Mouse (Mus musculus): ENCODE data around the gene Atp11a. TPM values are rescaled to one million over a fixed set of nuclear protein-coding genes. Genes with fewer than 3 reads are reported as not detected.
A peak's percentile ranks its signal among the peaks of the same experiment; 100 is the strongest.

Gene Atp11a
- 10 to 100 TPM; 63.2 to 64.5 TPM for total RNA-seq (2021)

GRCm38 (mm10) chr8:12756391-12757157 lies at the start of gene Atp11a:
Gene Atp11a (plus strand): TSS chr8:12757014.
- peak; percentile 48 for DNase-seq
- intact Hi-C loops (cut with DNase I): no loop called here

GRCm38 (mm10) chr8:12711623-12712022 lies 45.2 kb upstream of the Atp11a start:
- intact Hi-C loops (cut with DNase I): no loop called here
- DNase-seq: no peak

GRCm38 (mm10) chr8:12715861-12716585 lies 40.8 kb upstream of the Atp11a start:
- intact Hi-C loops (cut with DNase I): no loop called here
- DNase-seq: peak; percentile 4

GRCm38 (mm10) chr8:12719091-12719490 lies 37.7 kb upstream of the Atp11a start:
- DNase-seq: no peak
- intact Hi-C loops (cut with DNase I): no loop called here

- intact Hi-C loops (cut with DNase I): no loop called here
- DNase-seq: no peak
Measured at GRCm38 (mm10) chr8:12728644-12729043, 28.2 kb upstream of the Atp11a start.

GRCm38 (mm10) chr8:12730780-12731179 lies 26.0 kb upstream of the Atp11a start:
- no peak for DNase-seq
- intact Hi-C loops (cut with DNase I): no loop called here

GRCm38 (mm10) chr8:12732431-12732830 lies 24.4 kb upstream of the Atp11a start:
- no peak for DNase-seq
- intact Hi-C loops (cut with DNase I): no loop called here

GRCm38 (mm10) chr8:12739113-12739512 lies 17.7 kb upstream of the Atp11a start:
- no peak for DNase-seq
- intact Hi-C loops (cut with DNase I): no loop called here

- DNase-seq: no peak
- intact Hi-C loops (cut with DNase I): no loop called here
Measured at GRCm38 (mm10) chr8:12743390-12743789, 13.4 kb upstream of the Atp11a start.

GRCm38 (mm10) chr8:12748183-12748582 lies 8.6 kb upstream of the Atp11a start:
- no peak for DNase-seq
- intact Hi-C loops (cut with DNase I): no loop called here

GRCm38 (mm10) chr8:12749116-12749515 lies 7.7 kb upstream of the Atp11a start:
- intact Hi-C loops (cut with DNase I): no loop called here
- DNase-seq: no peak

GRCm38 (mm10) chr8:12753054-12753453 lies 3.8 kb upstream of the Atp11a start:
- no peak for DNase-seq
- intact Hi-C loops (cut with DNase I): no loop called here

GRCm38 (mm10) chr8:12754115-12754514 lies 2.7 kb upstream of the Atp11a start:
- intact Hi-C loops (cut with DNase I): no loop called here
- DNase-seq: no peak

GRCm38 (mm10) chr8:12755312-12755711 lies 1.5 kb upstream of the Atp11a start:
- no peak for DNase-seq
- intact Hi-C loops (cut with DNase I): no loop called here

GRCm38 (mm10) chr8:12755826-12756225 lies 988 bp upstream of the Atp11a start:
- intact Hi-C loops (cut with DNase I): no loop called here
- no peak for DNase-seq

- intact Hi-C loops (cut with DNase I): no loop called here
Measured at GRCm38 (mm10) chr8:12757231-12757940, 572 bp downstream of the Atp11a start.

GRCm38 (mm10) chr8:12759963-12760362 lies 3.1 kb downstream of the Atp11a start:
- DNase-seq: no peak
- intact Hi-C loops (cut with DNase I): no loop called here

More at GRCm38 (mm10) chr8:12757231-12757940, 572 bp downstream of the Atp11a start:
- DNase-seq: peak; percentile 16

- intact Hi-C loops (cut with DNase I): no loop called here
- DNase-seq: no peak
Measured at GRCm38 (mm10) chr8:12761873-12762272, 5.1 kb downstream of the Atp11a start.

- DNase-seq: no peak
- intact Hi-C loops (cut with DNase I): no loop called here
Measured at GRCm38 (mm10) chr8:12763565-12764108, 6.8 kb downstream of the Atp11a start.

GRCm38 (mm10) chr8:12764971-12765370 lies 8.2 kb downstream of the Atp11a start:
- intact Hi-C loops (cut with DNase I): no loop called here
- no peak for DNase-seq

- DNase-seq: no peak
- intact Hi-C loops (cut with DNase I): no loop called here
Measured at GRCm38 (mm10) chr8:12767176-12767575, 10.4 kb downstream of the Atp11a start.
